Mouse (Mus musculus): ENCODE measurements around the gene Gm10424. TPM values are rescaled to one million over a fixed set of nuclear protein-coding genes. Genes with fewer than 3 reads are reported as not detected.
"Not testable (repeated sequence)": the region's sequence is repeated elsewhere in the genome, so short reads cannot be mapped to it uniquely, and the experiment has no call there.

Gm10424 gene
- polyA plus RNA-seq (2015; fragmentation: Nextera tagmentation; extraction: Ambion mirVana), result not detected in 2 replicates

GRCm38 (mm10) chr5:95272668-95273067, at the start of gene Gm10424:
TSS of gene Gm10424 (minus strand) at chr5:95272768.
- not testable (repeated sequence) for H3K9me3 ChIP-seq (replicated peaks; ENCODE audit: low read length); ATAC-seq (replicated peaks; ENCODE audit: low FRiP score, low read depth); H3K9ac ChIP-seq (ENCODE audit: low read depth, low read length); H3K4me3 ChIP-seq (replicated peaks; ENCODE audit: low read depth, low read length); DNase-seq (ENCODE audit: low spot score); H3K27me3 ChIP-seq (ENCODE audit: insufficient read depth, low read length); H3K27ac ChIP-seq; H3K4me2 ChIP-seq (ENCODE audit: low read length); H3K36me3 ChIP-seq (ENCODE audit: insufficient read depth, low read length); H3K4me1 ChIP-seq (replicated peaks; ENCODE audit: insufficient read depth, low read length)
- no CpG with 5 or more reads among the region's 1 CpGs for WGBS

GRCm38 (mm10) chr5:95305611-95306010, 33.0 kb upstream of the Gm10424 start, which contains the start of gene Gm3259:
TSS of gene Gm3259 (plus strand) at chr5:95305911.
- 39% methylated on average over 2 of the region's 2 CpGs for WGBS
- not testable (repeated sequence) for H3K4me2 ChIP-seq (ENCODE audit: low read length); H3K27me3 ChIP-seq (ENCODE audit: insufficient read depth, low read length); H3K9ac ChIP-seq (ENCODE audit: low read depth, low read length); H3K27ac ChIP-seq; H3K4me1 ChIP-seq (replicated peaks; ENCODE audit: insufficient read depth, low read length); DNase-seq (ENCODE audit: low spot score); ATAC-seq (replicated peaks; ENCODE audit: low FRiP score, low read depth); H3K4me3 ChIP-seq (replicated peaks; ENCODE audit: low read depth, low read length); H3K36me3 ChIP-seq (ENCODE audit: insufficient read depth, low read length); H3K9me3 ChIP-seq (replicated peaks; ENCODE audit: low read length)

Other genes starting within 250 kb of the Gm10424 start
- not detected in 2 replicates for gene Gm7942, start 165.8 kb downstream of the Gm10424 start, polyA plus RNA-seq (2015; fragmentation: Nextera tagmentation; extraction: Ambion mirVana)
- gene Gm16513, start 90.1 kb downstream of the Gm10424 start, polyA plus RNA-seq (2015; fragmentation: Nextera tagmentation; extraction: Ambion mirVana), result not detected in 2 replicates
- gene Gm3259, start 33.1 kb upstream of the Gm10424 start, polyA plus RNA-seq (2015; fragmentation: Nextera tagmentation; extraction: Ambion mirVana), result not detected in 2 replicates
- not detected in 2 replicates for gene D5Ertd577e, start 184.0 kb upstream of the Gm10424 start, polyA plus RNA-seq (2015; fragmentation: Nextera tagmentation; extraction: Ambion mirVana)
- not detected in 2 replicates for gene Gm3286, start 238.0 kb upstream of the Gm10424 start, polyA plus RNA-seq (2015; fragmentation: Nextera tagmentation; extraction: Ambion mirVana)

Data from kidney, postnatal 0 days (tissue).